Mouse (Mus musculus) CH12.LX (cell line): ENCODE data around the gene 1700016H13Rik. TPM values are rescaled to one million over a fixed set of nuclear protein-coding genes. Genes with fewer than 3 reads are reported as not detected.

ENCODE experiments used
- DNase-seq: peaks from one replicate; pipeline ENCODE4 v3.0.0-alpha.2; 2013; ENCODE audit errors: extremely low read depth
- H3K27ac ChIP-seq: 2 replicates; pipeline ENCODE4 v1.5.1; 2012; ENCODE audit warnings: low read depth, mild to moderate bottlenecking, control low read depth, moderate library complexity; ENCODE audit not compliant: insufficient read depth
- H3K27me3 ChIP-seq: replicated peaks from 2 replicates; pipeline ENCODE3; 2012; ENCODE audit warnings: inconsistent platforms
- H3K36me3 ChIP-seq, 2 experiments: replicated peaks in 1 of 2; 2 replicates each; pipeline versions ENCODE3 to v1.6.1; 2012; ENCODE audit warnings: inconsistent platforms in 1 of 2, low read length in 1 of 2, mild to moderate bottlenecking in 1 of 2, mixed read lengths in 1 of 2, moderate library complexity in 1 of 2; ENCODE audit not compliant: control insufficient read depth in 1 of 2, insufficient read depth in 1 of 2
- H3K4me1 ChIP-seq, 2 experiments: 2 replicates each; pipeline ENCODE4 v1.6.1; 2012; ENCODE audit warnings: inconsistent platforms in 1 of 2, moderate library complexity in 1 of 2; ENCODE audit not compliant: insufficient read depth in 2 of 2, control insufficient read depth in 1 of 2
- H3K4me2 ChIP-seq: 2 replicates; pipeline ENCODE4 v1.6.1; 2012; ENCODE audit warnings: low read depth, mild to moderate bottlenecking, control low read depth; ENCODE audit not compliant: poor library complexity, insufficient read depth, severe bottlenecking
- H3K4me3 ChIP-seq, 3 experiments: fragments of 150-350 bp in 1 of 3; sonication (generic) in 1 of 3; replicated peaks in 1 of 3; 2 replicates each; pipeline versions ENCODE3 to v1.5.1; 2011 to 2012; ENCODE audit warnings: low read depth in 2 of 3, low read length in 2 of 3, mild to moderate bottlenecking in 2 of 3, moderate library complexity in 2 of 3, control low read depth in 1 of 3, improper control_type of control experiment in 1 of 3, inconsistent platforms in 1 of 3, mixed read lengths in 1 of 3; ENCODE audit not compliant: poor library complexity in 1 of 3
- H3K79me2 ChIP-seq: replicated peaks from 2 replicates; pipeline ENCODE4 v1.6.1; 2012; ENCODE audit warnings: mild to moderate bottlenecking, moderate library complexity; ENCODE audit not compliant: control insufficient read depth, poor library complexity, insufficient read depth, severe bottlenecking; ENCODE audit errors: extremely low read depth
- H3K9ac ChIP-seq: 2 replicates; pipeline ENCODE4 v1.6.1; 2012; ENCODE audit warnings: low read depth, mild to moderate bottlenecking, control low read depth, moderate library complexity; ENCODE audit not compliant: insufficient read depth
- H3K9me3 ChIP-seq: replicated peaks from 2 replicates; pipeline ENCODE3; 2012; ENCODE audit warnings: low read length, inconsistent platforms, mixed read lengths
- ELF1 ChIP-seq: IDR thresholded peaks from 2 replicates; pipeline ENCODE4 v1.6.1; 2014; ENCODE audit warnings: low read depth, mild to moderate bottlenecking, inconsistent platforms, low read length, improper control_type of control experiment
- ETS1 ChIP-seq: conservative IDR thresholded peaks from 2 replicates; pipeline ENCODE4 v1.6.1; 2012; ENCODE audit warnings: low read depth, mild to moderate bottlenecking, inconsistent platforms, low read length, improper control_type of control experiment, moderate library complexity
- GABPA ChIP-seq: IDR thresholded peaks from 2 replicates; pipeline ENCODE4 v1.6.1; 2012; ENCODE audit warnings: low read depth, low read length, improper control_type of control experiment, inconsistent platforms; ENCODE audit not compliant: insufficient replicate concordance
- HCFC1 ChIP-seq: IDR thresholded peaks from 2 replicates; pipeline ENCODE4 v1.6.1; 2012; ENCODE audit warnings: low read depth, mild to moderate bottlenecking, inconsistent platforms, low read length, improper control_type of control experiment
- MXI1 ChIP-seq: IDR thresholded peaks from 2 replicates; pipeline ENCODE4 v1.6.1; 2011; ENCODE audit warnings: mild to moderate bottlenecking, low read depth, low read length, improper control_type of control experiment
- MYC ChIP-seq: IDR thresholded peaks from 2 replicates; pipeline ENCODE4 v1.6.1; 2011; ENCODE audit warnings: low read depth, mild to moderate bottlenecking, improper control_type of control experiment, low read length
- NRF1 ChIP-seq: IDR thresholded peaks from 2 replicates; pipeline ENCODE4 v1.6.1; 2014; ENCODE audit warnings: low read depth, mild to moderate bottlenecking, inconsistent platforms, low read length, improper control_type of control experiment, moderate library complexity
- POLR2A ChIP-seq: IDR thresholded peaks from 2 replicates; pipeline ENCODE4 v1.6.1; 2011; ENCODE audit warnings: low read depth, mild to moderate bottlenecking, improper control_type of control experiment, low read length
- POLR2AphosphoS2 ChIP-seq: IDR thresholded peaks from 2 replicates; pipeline ENCODE4 v1.6.1; 2011; ENCODE audit warnings: low read depth, low read length, improper control_type of control experiment
- RCOR1 ChIP-seq: conservative IDR thresholded peaks from 2 replicates; pipeline ENCODE4 v1.6.1; 2012; ENCODE audit warnings: low read depth, mild to moderate bottlenecking, inconsistent platforms, low read length, improper control_type of control experiment
- SMC3 ChIP-seq: IDR thresholded peaks from 2 replicates; pipeline ENCODE4 v1.6.1; 2011; ENCODE audit warnings: low read depth, low read length, improper control_type of control experiment
- TBP ChIP-seq: conservative IDR thresholded peaks from 2 replicates; pipeline ENCODE4 v1.6.1; 2011; ENCODE audit warnings: low read depth, low read length, improper control_type of control experiment
- UBTF ChIP-seq: IDR thresholded peaks from 2 replicates; pipeline ENCODE4 v1.6.1; 2012; ENCODE audit warnings: low read depth, mild to moderate bottlenecking, inconsistent platforms, low read length, improper control_type of control experiment, moderate library complexity
- ZC3H11A ChIP-seq: IDR thresholded peaks from 2 replicates; pipeline ENCODE4 v1.6.1; 2012; ENCODE audit warnings: low read depth, mild to moderate bottlenecking, inconsistent platforms, low read length, improper control_type of control experiment
- ZMIZ1 ChIP-seq: IDR thresholded peaks from 2 replicates; pipeline ENCODE4 v1.6.1; 2012; ENCODE audit warnings: low read depth, mild to moderate bottlenecking, inconsistent platforms, low read length, improper control_type of control experiment
- ZNF384 ChIP-seq: IDR thresholded peaks from 2 replicates; pipeline ENCODE4 v1.6.1; 2012; ENCODE audit warnings: low read depth, low read length, improper control_type of control experiment, inconsistent platforms
- dilution Hi-C: fragments of 300-500 bp; cut with MboI; formaldehyde crosslinking; loops from 2 replicates; pipeline ENCODE4 v1.14.3; 2020; ENCODE audit warnings: low sequenced_read_pairs; ENCODE audit not compliant: extremely low pct_unique_long_range_greater_than_20kb, extremely low pct_ligation_motif_present
- in situ Hi-C: fragments of 300-500 bp; cut with MboI; formaldehyde crosslinking; loops from 3 replicates; pipeline ENCODE4 v1.14.3; 2019; ENCODE audit warnings: low sequenced_read_pairs, low pct_ligation_motif_present, low pct_unique_long_range_greater_than_20kb, mixed read lengths
- polyA plus RNA-seq: library from polyadenylated mRNA; unstranded; fragments of >175 nt; gene quantifications from 2 replicates; pipeline ENCODE4 v1.2.1, GENCODE M21; 2012; ENCODE audit warnings: low read depth; ENCODE audit not compliant: insufficient read length
- total RNA-seq, 2 experiments: library from RNA; depleted of rRNA; stranded (reverse); fragments of 300-350 nt in 1 of 2; fragments of >200 nt in 1 of 2; gene quantifications; 2 replicates each; pipeline ENCODE4 v1.2.3; 2012 to 2014

The 1700016H13Rik gene
- total and polyA plus RNA-seq, 3 experiments = not detected

GRCm38 (mm10) chr5:103628499-103628898, 27.3 kb downstream of the 1700016H13Rik start:
- H3K4me1 ChIP-seq = no peaks in the 10 kb centered on the region
- dilution Hi-C loops = no loop called here
- H3K9ac ChIP-seq = no peak overlapping the region
- H3K9me3 ChIP-seq = no peaks in the 10 kb centered on the region
- in situ Hi-C loops = no loop called here
- H3K4me3 ChIP-seq = no peak overlapping the region
- H3K27ac ChIP-seq = no peak overlapping the region
- no peaks in the 10 kb centered on the region for H3K27me3 ChIP-seq
- no peak for DNase-seq
- TF ChIP-seq ELF1 = no peak
- TF ChIP-seq, all 38 proteins: peak for 0
- Histone ChIP-seq H3K79me2 (no peaks in the 10 kb centered on the region), H3K4me2 (no peak overlapping the region), H3K36me3 (no peaks in the 10 kb centered on the region)

GRCm38 (mm10) chr5:103624831-103625230, 31.0 kb downstream of the 1700016H13Rik start:
- no peak for DNase-seq
- Histone ChIP-seq H3K79me2 (no peaks in the 10 kb centered on the region), H3K4me1 (no peaks in the 10 kb centered on the region), H3K4me3 (no peak overlapping the region), H3K36me3 (no peaks in the 10 kb centered on the region), H3K27me3 (no peaks in the 10 kb centered on the region), H3K9ac (no peak overlapping the region), H3K9me3 (no peaks in the 10 kb centered on the region), H3K27ac (no peak overlapping the region), H3K4me2 (no peak overlapping the region)
- TF ChIP-seq ZNF384 = 0 out of 2 replicates have a peak, but pooled peaks have one; percentile 36
- no peak for TF ChIP-seq UBTF
- TF ChIP-seq GABPA = no peak
- no peak for TF ChIP-seq ELF1
- no peak for TF ChIP-seq MXI1
- in situ Hi-C loops (no loop called here), dilution Hi-C loops (no loop called here)

GRCm38 (mm10) chr5:103622321-103622720, 33.5 kb downstream of the 1700016H13Rik start:
- DNase-seq = no peak
- Histone ChIP-seq H3K4me3 (no peak overlapping the region), H3K36me3 (no peaks in the 10 kb centered on the region), H3K27ac (no peak overlapping the region), H3K9ac (no peak overlapping the region), H3K9me3 (no peaks in the 10 kb centered on the region), H3K4me2 (no peak overlapping the region), H3K4me1 (no peaks in the 10 kb centered on the region), H3K27me3 (no peaks in the 10 kb centered on the region), H3K79me2 (no peaks in the 10 kb centered on the region)
- TF ChIP-seq HCFC1 = no peak
- TF ChIP-seq ETS1 = no peak
- TF ChIP-seq SMC3 = no peak
- TF ChIP-seq ZC3H11A = no peak
- TF ChIP-seq ZMIZ1 = no peak
- TF ChIP-seq RCOR1 = no peak
- TF ChIP-seq NRF1 = no peak
- TF ChIP-seq POLR2A = no peak
- TF ChIP-seq TBP = no peak
- no peak for TF ChIP-seq MYC
- TF ChIP-seq POLR2AphosphoS2 = no peak
- TF ChIP-seq MXI1 = no peak
- in situ Hi-C loops = no loop called here
- dilution Hi-C loops = no loop called here
